Mouse (Mus musculus): ENCODE measurements around the gene Fam171a1. TPM values are rescaled to one million over a fixed set of nuclear protein-coding genes. Genes with fewer than 3 reads are reported as not detected.

The Fam171a1 gene
- polyA plus RNA-seq, 1 experiment from 2014 or later = 2.7 TPM

GRCm38 (mm10) chr2:3157661-3158344 is 43.8 kb downstream of the Fam171a1 start:
- no peaks in the 10 kb centered on the region for H3K27me3 ChIP-seq
- no peaks in the 10 kb centered on the region for H3K9me3 ChIP-seq (replicated peaks)
- H3K36me3 ChIP-seq = no peaks in the 10 kb centered on the region
- no peak overlapping the region for H3K9ac ChIP-seq
- WGBS (ENCODE audit: insufficient replicate concordance) = 51% methylated on average over 10 of the region's 10 CpGs
- no peak overlapping the region for H3K4me3 ChIP-seq (replicated peaks)
- H3K4me1 ChIP-seq (replicated peaks) = peaks cover 15% of the 10 kb centered on the region; the same call in 1 of the 2 replicates
- H3K4me2 ChIP-seq = no peak overlapping the region
- no peak for DNase-seq
- no peak for ATAC-seq (ENCODE audit: low read depth)
- no peak overlapping the region for H3K27ac ChIP-seq

DNA sequence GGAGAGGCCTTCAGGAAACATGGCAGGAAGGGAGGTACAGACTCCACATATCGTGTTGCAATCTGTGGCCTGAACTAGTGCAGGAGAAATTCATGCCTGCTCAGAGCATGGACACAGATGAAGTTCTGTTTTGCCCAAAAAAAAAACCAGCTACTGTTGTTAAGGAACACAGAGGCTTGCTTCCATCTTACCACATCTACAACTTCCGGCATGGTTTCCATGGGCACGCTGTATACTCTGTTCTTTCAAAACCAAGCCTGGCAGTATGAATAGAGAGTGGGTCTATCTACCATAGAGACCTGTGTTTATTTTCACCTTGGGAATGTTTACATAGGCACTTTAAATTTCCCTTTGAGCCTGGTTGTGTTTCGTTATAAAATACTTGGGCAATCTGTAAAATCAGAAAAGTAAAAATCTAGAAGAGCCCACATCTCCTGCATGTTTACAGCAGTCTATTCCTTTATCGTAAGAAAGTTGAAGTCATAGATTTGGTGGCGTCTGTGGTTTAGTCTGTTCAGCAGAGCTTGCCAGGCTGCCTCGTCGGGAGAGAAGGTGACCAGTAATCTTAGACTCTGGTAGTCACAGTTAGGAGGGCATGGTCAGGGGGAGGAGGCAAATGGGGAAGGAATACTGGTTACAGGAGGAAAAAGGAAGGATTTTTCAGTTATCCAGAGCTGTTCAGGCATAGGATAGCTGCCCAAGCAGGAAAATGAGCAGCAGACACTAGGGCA is 44.8 kb downstream of the Fam171a1 start:
- Histone ChIP-seq H3K27me3 (no peaks in the 10 kb centered on the region), H3K9ac (no peak overlapping the region), H3K27ac (no peak overlapping the region), H3K4me1 (replicated peaks) (peaks cover 22% of the 10 kb centered on the region; the same call in 1 of the 2 replicates), H3K9me3 (replicated peaks) (no peaks in the 10 kb centered on the region), H3K36me3 (no peaks in the 10 kb centered on the region), H3K4me2 (no peak overlapping the region), H3K4me3 (replicated peaks) (no peak overlapping the region)
- DNase-seq (no peak), ATAC-seq (ENCODE audit: low read depth) (no peak)
- WGBS (ENCODE audit: insufficient replicate concordance) = 28% methylated on average over 8 of the region's 8 CpGs

DNA sequence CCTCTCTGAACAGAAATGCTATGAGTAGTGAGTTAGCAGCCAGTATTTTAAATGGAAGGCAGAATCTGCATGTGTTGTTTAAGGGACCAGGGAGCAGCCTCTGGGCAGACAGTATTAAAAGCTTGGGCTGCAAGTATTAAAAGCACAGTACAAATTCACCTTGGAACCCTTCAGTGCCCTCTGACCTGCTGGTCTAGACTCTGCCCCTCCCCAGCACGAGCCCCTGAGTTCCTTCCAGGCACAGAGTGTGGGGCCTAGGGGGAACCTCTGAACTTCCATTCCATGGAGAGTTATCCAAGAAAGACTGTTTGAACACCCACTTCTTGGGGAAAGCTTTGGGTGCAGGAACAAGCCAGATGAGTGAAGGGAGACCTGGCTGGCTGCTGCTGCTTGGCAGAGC is 47.6 kb downstream of the Fam171a1 start:
- WGBS (ENCODE audit: insufficient replicate concordance) = 20% methylated on average over 1 of the region's 1 CpGs
- ATAC-seq (ENCODE audit: low read depth) (no peak), DNase-seq (no peak)
- no peaks in the 10 kb centered on the region for H3K9me3 ChIP-seq (replicated peaks)
- no peak overlapping the region for H3K4me3 ChIP-seq (replicated peaks)
- H3K9ac ChIP-seq = no peak overlapping the region
- no peaks in the 10 kb centered on the region for H3K27me3 ChIP-seq
- H3K27ac ChIP-seq = no peak overlapping the region
- H3K4me2 ChIP-seq = no peak overlapping the region
- H3K4me1 ChIP-seq (replicated peaks) = peaks cover 27% of the 10 kb centered on the region; the same call in 1 of the 2 replicates
- H3K36me3 ChIP-seq = no peaks in the 10 kb centered on the region

- H3K9me3 ChIP-seq (replicated peaks) = no peaks in the 10 kb centered on the region
- H3K9ac ChIP-seq = no peak overlapping the region
- H3K27ac ChIP-seq = no peak overlapping the region
- whole genome bisulfite sequencing (ENCODE audit: insufficient replicate concordance) = 33% methylated on average over 9 of the region's 9 CpGs
- no peak overlapping the region for H3K4me2 ChIP-seq
- H3K4me3 ChIP-seq (replicated peaks) = no peak overlapping the region
- H3K36me3 ChIP-seq = no peaks in the 10 kb centered on the region
- H3K4me1 ChIP-seq (replicated peaks) = peaks cover 23% of the 10 kb centered on the region; the same call in 1 of the 2 replicates
- H3K27me3 ChIP-seq = no peaks in the 10 kb centered on the region
- no peak for DNase-seq
- peak; percentile 65; the same call in 1 of the 2 replicates for ATAC-seq (ENCODE audit: low read depth)
Observed at GRCm38 (mm10) chr2:3163501-3164076, 49.6 kb downstream of the Fam171a1 start.

DNA sequence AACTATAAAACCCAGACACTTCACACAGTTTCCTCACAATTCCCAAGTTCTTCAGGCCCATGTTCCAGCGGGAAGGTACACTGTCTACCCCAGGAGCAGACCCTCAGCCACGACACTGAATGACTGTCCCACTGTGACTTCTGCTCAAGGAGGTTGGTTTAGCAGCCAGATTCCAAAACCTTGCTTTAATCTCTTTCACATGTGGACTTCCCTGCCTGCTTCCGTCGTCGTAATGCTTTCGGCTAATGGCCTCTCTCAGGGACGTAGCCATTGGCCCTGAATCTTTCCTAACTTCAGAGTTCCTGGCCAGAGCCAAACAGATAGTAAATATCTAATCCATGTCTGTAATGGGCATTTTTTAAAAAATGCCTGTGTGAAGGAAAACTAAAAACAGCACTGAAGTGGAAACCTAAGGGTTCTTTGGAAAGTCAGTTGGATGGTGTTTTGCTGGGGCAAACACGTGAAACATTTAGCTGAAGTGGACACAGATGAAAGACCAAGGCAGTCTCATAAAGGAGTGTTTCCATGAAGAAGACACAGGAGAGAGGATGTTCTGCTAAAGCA is 51.1 kb downstream of the Fam171a1 start:
- Histone ChIP-seq H3K4me3 (replicated peaks) (no peak overlapping the region), H3K4me1 (replicated peaks) (peaks cover 22% of the 10 kb centered on the region; the same call in 1 of the 2 replicates), H3K27ac (no peak overlapping the region), H3K9me3 (replicated peaks) (no peaks in the 10 kb centered on the region), H3K4me2 (no peak overlapping the region), H3K36me3 (no peaks in the 10 kb centered on the region), H3K9ac (no peak overlapping the region), H3K27me3 (no peaks in the 10 kb centered on the region)
- DNase-seq = no peak
- 76% methylated on average over 8 of the region's 8 CpGs for WGBS (ENCODE audit: insufficient replicate concordance)
- ATAC-seq (ENCODE audit: low read depth) = no peak

DNA sequence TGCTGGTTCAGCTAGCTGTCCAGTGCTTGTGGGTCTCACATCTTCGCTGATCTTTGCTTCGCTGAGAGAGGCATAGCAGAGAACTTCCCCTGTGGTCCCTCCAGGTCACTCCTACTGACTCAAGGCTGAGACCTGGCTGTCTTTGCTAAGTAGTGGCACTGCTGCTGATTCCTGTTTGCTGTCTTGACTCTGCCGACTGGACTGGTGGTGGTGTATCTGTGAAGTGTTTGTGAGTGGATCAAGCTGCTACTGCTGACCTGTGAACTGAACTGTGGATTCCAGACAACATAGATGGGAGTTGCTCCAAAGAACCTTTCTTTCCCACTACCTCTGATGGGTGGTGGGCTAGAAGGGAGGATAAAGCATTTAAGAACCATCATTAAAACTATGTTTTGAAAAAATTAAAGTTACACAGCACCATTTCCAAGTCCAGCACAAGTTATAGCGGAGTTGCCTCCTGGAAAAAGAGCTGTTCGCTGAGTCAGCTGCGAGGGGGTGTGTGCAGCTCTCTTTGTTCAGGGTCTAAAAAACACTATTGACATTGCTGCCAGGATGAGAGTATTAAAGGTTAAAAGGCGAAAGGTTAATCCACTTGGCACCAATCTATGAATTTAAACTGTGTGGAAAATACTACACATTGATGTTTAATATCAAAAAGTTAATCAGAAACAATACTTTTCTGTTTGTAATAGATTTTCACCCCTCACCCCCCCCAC is 52.0 kb downstream of the Fam171a1 start:
- Histone ChIP-seq H3K9ac (no peak overlapping the region), H3K4me2 (no peak overlapping the region), H3K4me1 (replicated peaks) (peaks cover 22% of the 10 kb centered on the region; the same call in 1 of the 2 replicates), H3K4me3 (replicated peaks) (no peak overlapping the region), H3K9me3 (replicated peaks) (no peaks in the 10 kb centered on the region), H3K27ac (no peak overlapping the region), H3K27me3 (peaks cover 4% of the 10 kb centered on the region; the same call in 1 of the 2 replicates), H3K36me3 (no peaks in the 10 kb centered on the region)
- ATAC-seq (ENCODE audit: low read depth) = no peak
- DNase-seq = no peak
- 64% methylated on average over 7 of the region's 7 CpGs for WGBS (ENCODE audit: insufficient replicate concordance)

DNA sequence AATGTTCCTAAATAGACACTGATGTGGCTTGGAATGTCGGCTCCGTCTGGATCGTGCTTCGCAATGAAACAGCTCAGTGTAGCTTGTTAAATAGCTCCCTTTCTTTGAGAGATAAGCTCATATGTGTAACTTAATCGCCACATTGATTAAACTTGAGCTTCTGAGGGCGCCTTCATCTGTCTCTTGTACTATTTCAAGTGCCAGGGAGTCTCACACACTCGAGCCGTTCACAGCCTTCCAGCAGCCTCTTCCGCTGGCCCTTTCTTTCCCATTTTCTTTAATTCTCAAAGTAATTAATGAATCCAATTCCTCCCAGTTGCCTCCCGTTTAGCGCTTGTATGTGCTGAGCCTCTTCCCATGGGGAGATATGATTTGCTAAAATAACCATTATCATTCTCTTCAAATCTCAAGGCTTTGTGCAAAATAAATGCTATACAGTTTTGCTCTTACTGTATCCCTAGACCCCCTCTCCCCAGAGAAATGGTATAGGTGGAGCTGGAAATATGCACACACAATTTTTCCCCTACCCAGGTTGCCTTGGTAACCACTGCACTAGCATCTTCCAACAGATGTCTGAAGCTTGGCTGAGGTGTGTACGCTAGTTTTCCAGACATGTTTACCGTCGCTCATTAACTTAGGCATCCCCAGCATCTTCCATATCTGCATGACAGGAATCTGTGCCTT is 54.8 kb downstream of the Fam171a1 start:
- Histone ChIP-seq H3K4me2 (no peak overlapping the region), H3K4me1 (replicated peaks) (0 out of 2 replicates have a peak, but pooled peaks cover 9% of the 10 kb centered on the region), H3K9ac (no peak overlapping the region), H3K4me3 (replicated peaks) (no peak overlapping the region), H3K27me3 (peaks cover 4% of the 10 kb centered on the region; the same call in 1 of the 2 replicates), H3K27ac (no peak overlapping the region), H3K9me3 (replicated peaks) (no peaks in the 10 kb centered on the region), H3K36me3 (no peaks in the 10 kb centered on the region)
- DNase-seq (no peak), ATAC-seq (ENCODE audit: low read depth) (no peak)
- WGBS (ENCODE audit: insufficient replicate concordance) = 70% methylated on average over 14 of the region's 14 CpGs

DNA sequence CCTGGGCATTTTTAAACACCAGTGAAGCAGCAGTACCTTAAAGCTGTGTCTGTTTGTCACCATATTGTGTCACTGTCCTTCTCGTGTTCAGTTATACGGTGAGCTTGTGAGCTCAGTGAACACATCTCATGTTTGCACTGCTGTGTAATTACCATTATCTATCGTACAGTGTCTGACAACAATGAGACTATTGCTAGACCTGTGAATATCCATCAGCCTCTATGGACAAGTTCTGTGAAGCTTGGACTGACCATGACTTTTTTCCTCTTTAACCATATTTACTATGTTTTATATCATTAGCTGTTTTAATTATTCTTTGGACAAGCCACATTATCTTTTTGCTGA is 55.4 kb downstream of the Fam171a1 start:
- no peak overlapping the region for H3K4me2 ChIP-seq

DNA sequence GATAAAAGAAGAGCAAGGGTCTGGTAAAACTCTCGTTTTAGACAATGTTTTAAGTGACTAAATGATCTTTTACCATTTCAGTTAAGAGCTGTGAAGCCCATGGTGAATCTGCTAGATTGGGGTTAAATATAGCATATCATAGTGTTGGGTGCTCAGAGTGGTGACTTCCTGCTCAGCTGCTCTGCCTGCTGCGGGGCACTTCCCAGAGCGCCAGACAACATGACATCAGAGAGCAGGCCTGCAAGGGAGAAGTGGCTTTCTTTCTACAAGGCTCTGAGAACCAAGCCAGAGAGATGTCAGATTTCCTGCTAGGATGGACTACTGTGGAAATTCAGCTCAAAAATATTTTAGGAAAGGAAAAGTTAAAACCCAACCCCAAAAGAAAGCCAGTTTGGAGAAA is 57.8 kb downstream of the Fam171a1 start:
- H3K4me2 ChIP-seq = no peak overlapping the region
- H3K4me1 ChIP-seq (replicated peaks) = 0 out of 2 replicates have a peak, but pooled peaks cover 4% of the 10 kb centered on the region
- H3K9me3 ChIP-seq (replicated peaks) = no peaks in the 10 kb centered on the region
- H3K36me3 ChIP-seq = no peaks in the 10 kb centered on the region
- no peak overlapping the region for H3K9ac ChIP-seq
- WGBS (ENCODE audit: insufficient replicate concordance) = 10% methylated on average over 3 of the region's 3 CpGs
- ATAC-seq (ENCODE audit: low read depth) = no peak
- DNase-seq = no peak
- peak overlapping the region; percentile 3; the same call in 1 of the 2 replicates for H3K27ac ChIP-seq
- peaks cover 4% of the 10 kb centered on the region; the same call in 1 of the 2 replicates for H3K27me3 ChIP-seq
- no peak overlapping the region for H3K4me3 ChIP-seq (replicated peaks)

More for the DNA sequence above, 55.4 kb downstream of the Fam171a1 start:
- Histone ChIP-seq H3K9ac (no peak overlapping the region), H3K27me3 (peaks cover 4% of the 10 kb centered on the region; the same call in 1 of the 2 replicates), H3K4me1 (replicated peaks) (0 out of 2 replicates have a peak, but pooled peaks cover 8% of the 10 kb centered on the region), H3K4me3 (replicated peaks) (no peak overlapping the region), H3K9me3 (replicated peaks) (no peaks in the 10 kb centered on the region), H3K27ac (no peak overlapping the region), H3K36me3 (no peaks in the 10 kb centered on the region)
- ATAC-seq (ENCODE audit: low read depth) (no peak), DNase-seq (no peak)
- WGBS (ENCODE audit: insufficient replicate concordance) = 76% methylated on average over 3 of the region's 3 CpGs

DNA sequence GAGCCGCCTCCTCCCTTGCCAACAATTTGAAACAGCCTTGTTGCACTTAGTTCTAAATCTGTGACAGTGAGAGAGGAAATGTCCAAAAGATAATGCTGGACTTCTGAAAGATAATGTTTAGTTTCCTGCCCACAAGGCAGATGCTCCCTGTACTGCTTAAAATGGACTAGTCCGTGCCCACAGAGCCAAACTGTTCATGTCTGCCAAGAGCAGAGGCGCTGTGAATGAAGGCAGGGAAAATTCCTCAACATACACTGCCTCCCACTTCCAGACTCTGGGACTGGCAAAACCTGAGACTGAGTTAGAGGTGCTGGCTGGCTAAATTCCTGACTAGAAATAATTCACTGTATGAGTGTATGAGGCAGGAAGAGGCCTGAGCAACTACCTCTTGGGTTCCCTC is 58.6 kb downstream of the Fam171a1 start:
- Histone ChIP-seq H3K9ac (no peak overlapping the region), H3K27ac (no peak overlapping the region), H3K4me2 (no peak overlapping the region), H3K4me3 (replicated peaks) (no peak overlapping the region), H3K9me3 (replicated peaks) (no peaks in the 10 kb centered on the region), H3K4me1 (replicated peaks) (0 out of 2 replicates have a peak, but pooled peaks cover 4% of the 10 kb centered on the region), H3K36me3 (no peaks in the 10 kb centered on the region), H3K27me3 (peaks cover 4% of the 10 kb centered on the region; the same call in 1 of the 2 replicates)
- 37% methylated on average over 3 of the region's 3 CpGs for WGBS (ENCODE audit: insufficient replicate concordance)
- DNase-seq = no peak
- no peak for ATAC-seq (ENCODE audit: low read depth)
